Mouse (Mus musculus) testis, adult 2 months (tissue): ENCODE measurements around the gene Timp3.

ENCODE experiments used
- CTCF ChIP-seq: fragments of 200-500 bp; IDR thresholded peaks from 2 replicates; pipeline ENCODE4 v1.5.1; 2012; ENCODE audit warnings: low read depth, mild to moderate bottlenecking, inconsistent platforms, low read length, moderate library complexity; ENCODE audit not compliant: control insufficient read depth, insufficient read depth, insufficient replicate concordance
- POLR2A ChIP-seq: fragments of 200-500 bp; IDR thresholded peaks from 2 replicates; pipeline ENCODE4 v1.6.1; 2012; ENCODE audit warnings: low read depth, mild to moderate bottlenecking, inconsistent platforms, low read length, moderate library complexity; ENCODE audit not compliant: control insufficient read depth

DNA sequence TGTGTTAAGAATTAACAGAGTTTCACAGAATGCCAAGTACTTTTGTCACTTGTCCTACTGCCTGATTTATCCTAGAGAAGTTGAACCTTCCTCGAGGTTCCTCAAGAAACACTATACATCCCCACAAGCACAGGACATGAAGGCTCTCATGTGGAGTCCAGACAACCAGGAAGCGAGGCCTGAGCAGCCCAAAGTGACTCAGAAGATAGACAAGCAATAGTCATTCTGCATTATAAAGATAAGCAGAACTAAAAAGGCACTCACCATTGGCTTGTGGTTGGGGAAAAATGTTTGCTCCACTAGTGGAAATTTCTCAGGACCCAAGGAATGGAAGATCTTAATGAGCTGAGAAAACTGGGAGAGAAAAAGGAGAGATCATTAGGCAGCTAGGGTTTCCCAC, 51.1 kb downstream of the Timp3 start:
- TF ChIP-seq CTCF = no peak
- TF ChIP-seq POLR2A = no peak
